Mouse (Mus musculus) midbrain, embryonic 14.5 days (tissue): ENCODE data around the gene Sgcb. TPM values are rescaled to one million over a fixed set of nuclear protein-coding genes. Genes with fewer than 3 reads are reported as not detected.

Source experiments
- ATAC-seq: fragments of 200-750 bp; cut with Nextera tagmentation; 2 replicates; pipeline ENCODE4 v1.8.0; 2017; ENCODE audit warnings: moderate number of reproducible peaks, moderate library complexity; ENCODE audit not compliant: low FRiP score, low TSS enrichment
- DNase-seq: peaks from one replicate; pipeline ENCODE4 v3.0.0-alpha.2; 2015
- H3K27ac ChIP-seq: fragments of 300-500 bp; sonication (generic); replicated peaks from 2 replicates; pipeline ENCODE4 v1.5.1; 2014; ENCODE audit warnings: mild to moderate bottlenecking, low read depth, low read length, moderate library complexity
- H3K27me3 ChIP-seq: fragments of 300-500 bp; sonication (generic); 2 replicates; pipeline ENCODE4 v1.6.1; 2014; ENCODE audit warnings: low read length, control low read depth, mixed read lengths; ENCODE audit not compliant: control insufficient read depth, insufficient read depth
- H3K36me3 ChIP-seq: fragments of 300-500 bp; sonication (generic); 2 replicates; pipeline ENCODE4 v1.6.1; 2014; ENCODE audit warnings: low read length, control low read depth; ENCODE audit not compliant: control insufficient read depth, insufficient read depth
- H3K4me1 ChIP-seq: fragments of 300-500 bp; sonication (generic); 2 replicates; pipeline ENCODE4 v1.6.1; 2014; ENCODE audit warnings: mild to moderate bottlenecking, antibody characterized with exemption, low read length, control low read depth; ENCODE audit not compliant: control insufficient read depth, insufficient read depth
- H3K4me2 ChIP-seq: fragments of 300-500 bp; sonication (generic); 2 replicates; pipeline ENCODE4 v1.6.1; 2014; ENCODE audit warnings: mild to moderate bottlenecking, low read length, moderate library complexity
- H3K4me3 ChIP-seq: fragments of 300-500 bp; sonication (generic); replicated peaks from 2 replicates; pipeline ENCODE4 v1.5.1; 2014; ENCODE audit warnings: low read depth, low read length
- H3K9ac ChIP-seq: fragments of 300-500 bp; sonication (generic); replicated peaks from 2 replicates; pipeline ENCODE4 v1.6.1; 2014; ENCODE audit warnings: mild to moderate bottlenecking, low read length, moderate library complexity
- H3K9me3 ChIP-seq: fragments of 300-500 bp; sonication (generic); 2 replicates; pipeline ENCODE4 v1.6.1; 2016; ENCODE audit warnings: low read length, control low read depth, mixed read lengths; ENCODE audit not compliant: control insufficient read depth
- WGBS: fragments of 180-500 bp; shearing (Covaris S2); extraction: QIAGEN DNeasy Blood & Tissue Kit; methylation state at CpG from one replicate; pipeline ENCODE4 v1.1.7; 2014; 5-methylcytosine and 5-hydroxymethylcytosine counted together
- polyA plus RNA-seq: library from polyadenylated mRNA; unstranded; fragments of >200 nt; fragmentation: Nextera tagmentation; extraction: Ambion mirVana; gene quantifications from 2 replicates; pipeline ENCODE4 v1.2.1, GENCODE M21; 2014

Gene Sgcb
- polyA plus RNA-seq, 1 experiment from 2014 or later = 32.2 TPM

DNA sequence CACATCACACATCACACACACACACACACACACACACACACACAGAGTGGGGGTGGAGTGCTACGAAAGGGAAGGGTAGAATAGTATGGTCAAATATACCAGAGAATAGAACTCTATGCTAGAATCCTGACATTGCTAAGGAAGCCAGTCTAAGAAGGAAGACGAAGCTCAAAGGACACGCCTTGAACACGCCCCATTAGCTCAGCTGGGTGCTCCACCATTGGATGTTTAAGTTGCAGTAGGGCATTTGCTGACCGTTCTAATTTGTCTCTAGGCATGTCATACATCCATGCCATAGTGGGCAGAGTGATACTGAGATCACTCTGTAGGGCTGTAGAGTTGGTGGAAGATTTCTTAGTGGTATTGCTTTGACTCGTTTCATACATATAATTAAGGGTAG is 35.6 kb upstream of the Sgcb start:
- Histone ChIP-seq H3K4me2 (no peak overlapping the region), H3K4me1 (no peaks in the 10 kb centered on the region), H3K27me3 (no peaks in the 10 kb centered on the region), H3K27ac (no peak overlapping the region), H3K9ac (no peak overlapping the region), H3K4me3 (no peak overlapping the region), H3K9me3 (no peaks in the 10 kb centered on the region), H3K36me3 (no peaks in the 10 kb centered on the region)
- ATAC-seq (no peak), DNase-seq (no peak)
- WGBS = 83% methylated on average over 6 of the region's 6 CpGs

DNA sequence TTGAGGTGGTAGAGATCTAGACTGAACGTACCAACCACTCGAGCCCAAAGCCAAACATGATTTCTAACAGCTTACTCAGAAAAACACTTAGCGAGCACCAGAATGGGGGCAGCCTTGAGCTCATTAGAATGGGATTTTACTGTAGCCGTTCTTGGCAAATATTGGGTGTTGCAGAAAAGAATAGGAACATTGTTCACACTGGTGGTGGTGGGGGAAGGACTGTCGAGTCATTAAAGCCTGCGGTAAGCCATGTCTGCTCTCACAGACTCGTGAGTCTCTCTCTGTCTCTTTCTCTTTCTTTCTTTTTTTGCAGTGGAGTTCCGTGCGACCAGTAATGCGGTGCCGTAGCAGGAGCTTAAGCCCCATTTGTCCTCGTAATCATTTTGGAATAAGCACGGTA is 29.0 kb upstream of the Sgcb start:
- DNase-seq (peak; percentile 13), ATAC-seq (no peak)
- H3K4me2 ChIP-seq = no peak overlapping the region
- no peak overlapping the region for H3K9ac ChIP-seq
- no peaks in the 10 kb centered on the region for H3K36me3 ChIP-seq
- H3K27me3 ChIP-seq = no peaks in the 10 kb centered on the region
- no peaks in the 10 kb centered on the region for H3K4me1 ChIP-seq
- 61% methylated on average over 13 of the region's 13 CpGs for WGBS
- H3K4me3 ChIP-seq = no peak overlapping the region
- no peaks in the 10 kb centered on the region for H3K9me3 ChIP-seq
- no peak overlapping the region for H3K27ac ChIP-seq

DNA sequence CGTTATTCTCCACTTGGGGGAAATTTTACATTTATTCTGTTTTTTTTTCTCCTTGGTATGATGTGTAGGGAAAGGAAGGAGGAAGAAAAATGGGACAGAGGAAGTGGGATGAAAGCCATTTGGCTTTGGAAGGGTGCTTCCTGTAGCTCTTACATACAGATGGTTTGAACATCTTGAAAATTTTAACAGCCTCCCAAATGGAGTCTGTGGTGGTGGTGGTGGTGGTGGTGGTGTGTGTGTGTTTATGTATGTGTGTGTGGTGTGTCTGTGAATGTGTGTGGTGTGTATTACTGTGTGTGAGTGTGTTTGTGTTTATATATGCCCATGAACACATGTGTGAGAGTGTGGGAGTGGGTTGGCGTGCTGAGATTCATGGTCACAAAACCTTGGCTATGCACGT is 28.0 kb upstream of the Sgcb start:
- Histone ChIP-seq H3K4me1 (no peaks in the 10 kb centered on the region), H3K27me3 (no peaks in the 10 kb centered on the region), H3K36me3 (no peaks in the 10 kb centered on the region), H3K27ac (no peak overlapping the region), H3K4me3 (no peak overlapping the region), H3K4me2 (no peak overlapping the region), H3K9me3 (no peaks in the 10 kb centered on the region), H3K9ac (no peak overlapping the region)
- no peak for ATAC-seq
- DNase-seq = no peak
- 83% methylated on average over 3 of the region's 3 CpGs for WGBS

DNA sequence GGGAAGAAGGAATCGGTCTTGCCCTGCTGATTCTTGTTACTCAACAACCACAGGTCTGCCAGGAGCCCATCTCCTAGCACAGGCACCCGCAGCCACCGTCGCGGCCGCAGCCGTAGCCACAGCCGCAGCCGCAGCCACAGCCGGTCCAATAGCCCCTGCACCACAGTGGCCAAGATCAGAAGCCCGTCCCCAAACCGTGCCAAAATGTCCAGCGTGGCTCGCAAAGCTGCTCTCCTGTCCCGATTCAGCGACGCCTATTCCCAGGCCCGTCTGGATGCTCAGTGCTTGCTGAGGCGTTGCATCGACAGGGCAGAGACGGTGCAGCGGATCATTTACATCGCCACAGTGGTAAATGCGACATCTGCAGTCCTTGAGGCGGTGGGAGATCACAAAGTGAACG is 21.8 kb upstream of the Sgcb start:
- Histone ChIP-seq H3K9ac (0 out of 2 replicates have a peak overlapping the region, but pooled peaks have one; percentile 23), H3K36me3 (no peaks in the 10 kb centered on the region), H3K4me3 (peak overlapping the region; percentile 18; the same call in 1 of the 2 replicates), H3K9me3 (no peaks in the 10 kb centered on the region), H3K27me3 (no peaks in the 10 kb centered on the region), H3K4me2 (peak overlapping the region; percentile 45), H3K4me1 (no peaks in the 10 kb centered on the region; the same call in 1 of the 2 replicates), H3K27ac (no peak overlapping the region)
- 27% methylated on average over 26 of the region's 26 CpGs for WGBS
- DNase-seq (peak; percentile 27), ATAC-seq (no peak)

DNA sequence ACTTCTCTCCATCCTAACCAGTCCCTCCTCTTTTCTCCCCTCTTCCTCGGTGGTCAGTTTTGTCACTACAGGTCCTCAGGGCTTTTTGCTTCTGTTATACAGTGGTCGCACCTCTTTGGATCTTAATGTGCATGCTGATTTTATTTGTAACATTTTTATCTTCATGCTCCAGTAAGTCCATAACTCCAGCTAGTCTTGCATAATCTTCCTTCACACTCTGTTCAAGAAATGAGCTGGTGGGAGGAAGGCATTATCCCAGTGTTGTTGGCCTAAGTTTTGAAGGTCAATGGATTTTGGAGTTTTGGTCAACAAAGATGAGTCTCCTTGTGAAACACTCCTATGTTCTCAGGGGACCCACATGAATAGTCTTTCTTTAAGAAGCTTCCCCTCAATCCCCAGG is 20.3 kb upstream of the Sgcb start:
- H3K4me1 ChIP-seq = no peaks in the 10 kb centered on the region; the same call in 1 of the 2 replicates
- no peaks in the 10 kb centered on the region for H3K27me3 ChIP-seq
- H3K9me3 ChIP-seq = no peaks in the 10 kb centered on the region
- no peak overlapping the region for H3K9ac ChIP-seq
- ATAC-seq (no peak), DNase-seq (no peak)
- no peak overlapping the region for H3K27ac ChIP-seq
- no peaks in the 10 kb centered on the region for H3K36me3 ChIP-seq
- 84% methylated on average over 2 of the region's 2 CpGs for WGBS
- H3K4me2 ChIP-seq = no peak overlapping the region
- H3K4me3 ChIP-seq = no peak overlapping the region

DNA sequence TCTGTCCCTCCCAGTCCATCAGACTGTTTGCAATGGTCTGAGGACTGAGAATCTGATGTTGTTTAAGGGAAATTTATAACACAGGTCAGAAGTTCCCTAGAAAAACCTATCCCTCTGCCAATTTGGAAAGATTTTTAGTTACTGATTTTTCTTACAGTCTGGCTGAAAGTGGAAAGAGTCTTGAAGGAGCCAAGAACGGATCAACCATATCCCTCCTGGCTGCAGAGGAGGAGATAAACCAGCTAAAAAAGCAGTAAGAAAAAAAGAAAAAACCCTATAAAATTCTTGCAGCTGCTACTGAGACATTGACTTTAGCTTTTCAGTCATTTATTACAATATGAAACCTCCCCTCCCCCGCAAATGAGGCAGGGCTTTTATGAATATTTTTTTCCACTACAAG is 19.1 kb upstream of the Sgcb start:
- Histone ChIP-seq H3K4me3 (no peak overlapping the region), H3K27me3 (no peaks in the 10 kb centered on the region), H3K4me2 (no peak overlapping the region), H3K4me1 (no peaks in the 10 kb centered on the region; the same call in 1 of the 2 replicates), H3K27ac (no peak overlapping the region), H3K9ac (no peak overlapping the region), H3K9me3 (no peaks in the 10 kb centered on the region), H3K36me3 (no peaks in the 10 kb centered on the region)
- WGBS = 95% methylated on average over 2 of the region's 2 CpGs
- DNase-seq (no peak), ATAC-seq (no peak)

DNA sequence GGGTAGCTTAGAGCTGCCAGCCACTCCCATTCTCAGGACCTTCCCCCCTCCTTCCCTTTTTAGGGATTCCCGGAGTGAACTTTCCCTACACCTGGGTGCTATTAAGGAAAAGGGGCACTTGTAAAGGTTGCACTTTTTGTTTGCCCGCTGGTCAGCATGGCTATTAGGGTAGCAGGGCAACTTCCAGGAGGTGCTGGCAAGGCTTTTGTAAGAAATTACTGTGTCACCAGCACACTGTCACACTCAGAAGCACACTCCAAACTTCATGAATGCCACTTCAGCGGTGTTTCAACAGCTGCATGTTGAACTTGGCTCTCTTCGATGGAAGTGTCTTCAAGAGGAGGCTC is 4.2 kb upstream of the Sgcb start:
- H3K27me3 ChIP-seq = peaks cover 57% of the 10 kb centered on the region
- H3K4me1 ChIP-seq = peaks cover 19% of the 10 kb centered on the region
- H3K27ac ChIP-seq = no peak overlapping the region
- no peaks in the 10 kb centered on the region for H3K36me3 ChIP-seq
- peak overlapping the region; percentile 40 for H3K4me3 ChIP-seq
- DNase-seq (no peak), ATAC-seq (no peak)
- H3K9ac ChIP-seq = no peak overlapping the region
- 1% methylated on average over 4 of the region's 4 CpGs for WGBS
- no peaks in the 10 kb centered on the region for H3K9me3 ChIP-seq
- H3K4me2 ChIP-seq = peak overlapping the region; percentile 70

DNA sequence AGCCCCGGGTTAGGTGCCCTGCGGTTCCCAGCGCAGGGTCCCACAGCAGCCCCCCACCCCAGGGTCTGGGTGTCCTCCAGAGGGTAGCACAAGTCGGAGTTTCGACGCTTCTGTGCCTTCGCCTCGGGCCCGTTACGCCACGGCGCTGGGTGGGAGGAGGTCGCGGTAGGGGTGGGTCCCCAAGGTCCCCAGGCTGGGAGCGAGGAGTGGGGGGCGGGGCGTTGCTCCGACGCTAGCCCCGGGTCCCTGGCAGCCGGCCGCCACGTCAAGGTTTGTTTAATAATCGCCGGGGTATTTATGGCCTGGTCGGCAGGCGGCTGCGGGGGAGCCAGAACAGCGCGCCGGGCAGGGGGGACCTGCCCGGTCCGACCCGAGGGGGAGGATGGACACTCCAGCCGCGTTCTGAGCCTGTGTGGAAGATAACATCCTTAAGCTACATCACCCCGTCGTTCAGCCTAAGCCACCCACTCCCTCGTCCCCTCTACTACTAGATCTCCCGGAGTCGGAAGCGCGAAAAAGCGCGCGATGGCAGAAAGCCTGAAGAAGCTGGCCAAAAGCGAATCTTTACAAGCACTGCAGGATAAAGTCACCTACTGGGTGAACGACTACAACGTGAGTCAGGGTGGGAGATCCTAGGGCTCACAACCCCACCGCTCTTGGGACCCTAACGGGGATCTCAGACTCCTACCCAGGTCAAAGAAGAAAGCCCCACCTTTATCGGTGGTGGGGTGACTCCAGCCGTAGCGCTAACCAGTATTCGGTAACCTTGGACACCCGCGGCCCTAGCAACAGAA is 3.7 kb upstream of the Sgcb start, which contains the start of gene Spata18:
Spata18 (plus strand) TSS at position 319 of the 794 bp plus-strand sequence.
- Histone ChIP-seq H3K9me3 (no peaks in the 10 kb centered on the region), H3K9ac (peak within 1 kb of the TSS; percentile 31; the same call in 1 of the 2 replicates), H3K27ac (no peak within 1 kb of the TSS), H3K27me3 (peaks cover 57% of the 10 kb centered on the region), H3K4me3 (peak within 1 kb of the TSS; percentile 40), H3K36me3 (no peaks in the 10 kb centered on the region), H3K4me2 (peak within 1 kb of the TSS; percentile 70), H3K4me1 (peaks cover 24% of the 10 kb centered on the region)
- 0 out of 2 replicates have a peak, but pooled peaks have one; percentile 24 for ATAC-seq
- peak; percentile 62 for DNase-seq
- under 1% methylated on average over 57 of the region's 57 CpGs for WGBS
